8 mouse cellular contexts compared by ENCODE assay signal in the genomic region with DNA sequence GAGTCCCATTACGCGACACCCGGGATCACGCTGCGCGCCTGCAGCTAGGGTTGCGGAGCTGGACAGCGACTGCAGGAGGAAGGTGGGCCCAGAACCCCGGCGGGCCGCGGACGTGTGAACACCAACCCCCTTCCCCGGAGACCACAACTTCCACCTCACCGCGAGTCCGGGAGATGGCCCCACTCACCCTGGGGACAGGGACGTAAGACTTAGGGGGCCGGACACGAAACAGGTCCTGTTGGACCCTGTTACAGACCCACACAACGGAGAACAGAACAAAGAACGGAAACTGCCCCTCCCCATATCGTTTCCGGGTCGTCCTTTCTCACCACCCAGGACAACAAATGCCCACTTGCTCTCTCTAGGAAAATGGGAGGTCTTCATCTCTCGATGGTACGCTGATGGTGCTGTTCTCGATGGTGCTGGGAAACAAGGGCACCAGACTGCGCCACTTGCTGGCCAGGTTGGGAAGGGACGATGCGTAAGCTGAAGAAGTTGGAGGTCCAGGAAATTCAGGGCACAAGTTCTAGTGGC. TPM values are rescaled to one million over a fixed set of nuclear protein-coding genes. Genes with fewer than 3 reads are reported as not detected.
DNase-seq lines count a peak whose midpoint lies in the region; ATAC-seq lines count a peak whose summit lies in the region.

A gene (minus strand): TSS at position 302 of the 534 bp plus-strand sequence.

- H3K9me3 ChIP-seq in heart, embryonic 14.5 days (ENCODE audit: control insufficient read depth, low read length): no peaks in the 10 kb centered on the region
- H3K9me3 ChIP-seq in liver, embryonic 13.5 days (replicated peaks): no peaks in the 10 kb centered on the region
- no peaks in the 10 kb centered on the region for H3K9me3 ChIP-seq in stomach, embryonic 16.5 days (replicated peaks; ENCODE audit: control insufficient read depth, low read length)

- no peaks in the 10 kb centered on the region for H3K27me3 ChIP-seq in heart, embryonic 14.5 days (ENCODE audit: control insufficient read depth, insufficient read depth, low read length)
- H3K27me3 ChIP-seq in liver, embryonic 13.5 days: no peaks in the 10 kb centered on the region
- H3K27me3 ChIP-seq in stomach, embryonic 16.5 days (ENCODE audit: control insufficient read depth, insufficient read depth, low read length): no peaks in the 10 kb centered on the region

- H3K36me3 ChIP-seq in heart, embryonic 14.5 days (ENCODE audit: control insufficient read depth, insufficient read depth, low read length): peaks cover 24% of the 10 kb centered on the region
- H3K36me3 ChIP-seq in liver, embryonic 13.5 days: peaks cover 22% of the 10 kb centered on the region
- H3K36me3 ChIP-seq in stomach, embryonic 16.5 days (ENCODE audit: control insufficient read depth, insufficient read depth, low read length): peaks cover 9% of the 10 kb centered on the region; the same call in 1 of the 2 replicates

- peak within 1 kb of the TSS; percentile 83 for H3K4me2 ChIP-seq in heart, embryonic 14.5 days (ENCODE audit: low read length)
- peak within 1 kb of the TSS; percentile 83 for H3K4me2 ChIP-seq in liver, embryonic 13.5 days
- peak within 1 kb of the TSS; percentile 77 for H3K4me2 ChIP-seq in stomach, embryonic 16.5 days (ENCODE audit: low read depth, low read length)

- peak within 1 kb of the TSS; percentile 62 to 69 for H3K4me3 ChIP-seq in heart, embryonic 14.5 days (ENCODE audit: control insufficient read depth in 1 of 2, insufficient read depth in 1 of 2, low read depth in 1 of 2, low read length in 2 of 2)
- peak within 1 kb of the TSS; percentile 87 for H3K4me3 ChIP-seq in liver, embryonic 13.5 days (replicated peaks)
- H3K4me3 ChIP-seq in stomach, embryonic 16.5 days (replicated peaks; ENCODE audit: low read length): peak within 1 kb of the TSS; percentile 74

- under 1% methylated on average over 31 of the region's 31 CpGs for WGBS in heart, embryonic 14.5 days
- 1% methylated on average over 31 of the region's 31 CpGs for WGBS in liver, embryonic 13.5 days (ENCODE audit: insufficient replicate concordance)
- WGBS in stomach, embryonic 16.5 days: under 1% methylated on average over 31 of the region's 31 CpGs

- DNase-seq in CD8-positive naive resting alpha-beta T cell, adult 2 months (ENCODE audit: low read depth in 2 of 2, low spot score in 2 of 2): peak; percentile 84 to 90
- peak; percentile 82 for DNase-seq in c-Kit-negative CD71-positive TER-119-positive erythroid progenitor cells, embryonic 14.5 days (ENCODE audit: low read depth, low spot score)
- DNase-seq in fibroblast of lung, adult 2 months (ENCODE audit: low read depth): peak; percentile 96
- DNase-seq in kidney, postnatal 14 days: peak; percentile 95
- DNase-seq in liver, embryonic 13.5 days: peak; percentile 86
- DNase-seq in neural tube, embryonic 10.5 days (ENCODE audit: extremely low spot score, low spot score): peak; percentile 90

- H3K4me1 ChIP-seq in heart, embryonic 14.5 days (ENCODE audit: control insufficient read depth in 2 of 2, insufficient read depth in 2 of 2, low read length in 2 of 2): peaks cover 0 to 7% of the 10 kb centered on the region in 2 experiments; a peak in 1 of 4 replicates
- H3K4me1 ChIP-seq in liver, embryonic 13.5 days (replicated peaks): peaks cover 22% of the 10 kb centered on the region
- no peaks in the 10 kb centered on the region; the same call in 1 of the 2 replicates for H3K4me1 ChIP-seq in stomach, embryonic 16.5 days (ENCODE audit: control insufficient read depth, insufficient read depth, low read length)

- H3K27ac ChIP-seq in heart, embryonic 14.5 days (replicated peaks in 1 of 2; ENCODE audit: control insufficient read depth in 1 of 2, insufficient read depth in 1 of 2, low read depth in 2 of 2, low read length in 2 of 2): peak within 1 kb of the TSS; percentile 91 to 92
- peak within 1 kb of the TSS; percentile 83 for H3K27ac ChIP-seq in liver, embryonic 13.5 days
- peak within 1 kb of the TSS; percentile 90 for H3K27ac ChIP-seq in stomach, embryonic 16.5 days (ENCODE audit: low read length)

- H3K9ac ChIP-seq in heart, embryonic 14.5 days (ENCODE audit: low read length): peak within 1 kb of the TSS; percentile 94
- peak within 1 kb of the TSS; percentile 87 for H3K9ac ChIP-seq in liver, embryonic 13.5 days
- H3K9ac ChIP-seq in stomach, embryonic 16.5 days (ENCODE audit: low read length): peak within 1 kb of the TSS; percentile 89

- ATAC-seq in heart, embryonic 14.5 days (ENCODE audit: insufficient number of reproducible peaks, insufficient read depth, low FRiP score, low read depth): peak; percentile 93
- peak; percentile 97 for ATAC-seq in liver, embryonic 13.5 days (ENCODE audit: low read depth)
- peak; percentile 97 for ATAC-seq in stomach, embryonic 16.5 days (ENCODE audit: insufficient read depth, low FRiP score)

RNA-seq across cellular contexts. Expression of the gene that starts here (rescaled TPM):
- polyA plus RNA-seq in heart, embryonic 14.5 days (2014; fragmentation: Nextera tagmentation; extraction: Ambion mirVana): 10.3 and 10.4 TPM in 2 replicates
- 4.6 and 5.2 TPM in 2 replicates for polyA plus RNA-seq in liver, embryonic 13.5 days (2015; fragmentation: Nextera tagmentation; extraction: Ambion mirVana)
- polyA plus RNA-seq in stomach, embryonic 16.5 days (2015; fragmentation: Nextera tagmentation; extraction: Ambion mirVana): 13.3 and 15.1 TPM in 2 replicates

Comparison
In these comparisons a context has a peak if more than half of its experiments do, and no peak if none do; other contexts are left out.
1. Peak in every context shown above with its lines: DNase-seq, ATAC-seq, H3K4me3 ChIP-seq and H3K27ac ChIP-seq.